Mouse (Mus musculus): ENCODE data around the gene Prkar1b.

Prkar1b gene

GRCm38 (mm10) chr5:139110140-139110855 lies 39.5 kb downstream of the Prkar1b start:
- DNase-seq (ENCODE audit: extremely low spot score, low spot score): no peak

- no peak for DNase-seq (ENCODE audit: extremely low spot score, low spot score)
Observed at GRCm38 (mm10) chr5:139107815-139108214, 42.0 kb downstream of the Prkar1b start.

GRCm38 (mm10) chr5:139101783-139102182 lies 48.0 kb downstream of the Prkar1b start:
- no peak for DNase-seq (ENCODE audit: extremely low spot score, low spot score)

- no peak for DNase-seq (ENCODE audit: extremely low spot score, low spot score)
Observed at GRCm38 (mm10) chr5:139098991-139099972, 50.5 kb downstream of the Prkar1b start.

GRCm38 (mm10) chr5:139095297-139096110 lies 54.3 kb downstream of the Prkar1b start:
- no peak for DNase-seq (ENCODE audit: extremely low spot score, low spot score)

- no peak for DNase-seq (ENCODE audit: extremely low spot score, low spot score)
Observed at GRCm38 (mm10) chr5:139093534-139093933, 56.3 kb downstream of the Prkar1b start.

GRCm38 (mm10) chr5:139091713-139092112 lies 58.1 kb downstream of the Prkar1b start:
- no peak for DNase-seq (ENCODE audit: extremely low spot score, low spot score)

GRCm38 (mm10) chr5:139090162-139090561 lies 59.6 kb downstream of the Prkar1b start:
- DNase-seq (ENCODE audit: extremely low spot score, low spot score): no peak

GRCm38 (mm10) chr5:139088173-139088572 lies 61.6 kb downstream of the Prkar1b start:
- no peak for DNase-seq (ENCODE audit: extremely low spot score, low spot score)

- DNase-seq (ENCODE audit: extremely low spot score, low spot score): no peak
Observed at GRCm38 (mm10) chr5:139084831-139085519, 64.8 kb downstream of the Prkar1b start.

- no peak for DNase-seq (ENCODE audit: extremely low spot score, low spot score)
Observed at GRCm38 (mm10) chr5:139084302-139084701, 65.5 kb downstream of the Prkar1b start.

GRCm38 (mm10) chr5:139083841-139084240 lies 66.0 kb downstream of the Prkar1b start:
- DNase-seq (ENCODE audit: extremely low spot score, low spot score): no peak

- DNase-seq (ENCODE audit: extremely low spot score, low spot score): no peak
Observed at GRCm38 (mm10) chr5:139081370-139081769, 68.4 kb downstream of the Prkar1b start.

- DNase-seq (ENCODE audit: extremely low spot score, low spot score): no peak
Observed at GRCm38 (mm10) chr5:139078156-139078462, 71.7 kb downstream of the Prkar1b start.

- DNase-seq (ENCODE audit: extremely low spot score, low spot score): no peak
Observed at GRCm38 (mm10) chr5:139077311-139078155, 72.3 kb downstream of the Prkar1b start.

GRCm38 (mm10) chr5:139076450-139076849 lies 73.4 kb downstream of the Prkar1b start:
- DNase-seq (ENCODE audit: extremely low spot score, low spot score): no peak

- DNase-seq (ENCODE audit: extremely low spot score, low spot score): no peak
Observed at GRCm38 (mm10) chr5:139075791-139076190, 74.0 kb downstream of the Prkar1b start.

- peak; percentile 59 for DNase-seq (ENCODE audit: extremely low spot score, low spot score)
Observed at GRCm38 (mm10) chr5:139075125-139075524, 74.7 kb downstream of the Prkar1b start.

- DNase-seq (ENCODE audit: extremely low spot score, low spot score): no peak
Observed at GRCm38 (mm10) chr5:139073977-139074376, 75.8 kb downstream of the Prkar1b start.

- no peak for DNase-seq (ENCODE audit: extremely low spot score, low spot score)
Observed at GRCm38 (mm10) chr5:139072866-139073265, 76.9 kb downstream of the Prkar1b start.
